Mouse (Mus musculus) heart, adult 2 months (tissue): ENCODE data around the gene Uhrf1.

ENCODE experiments used
- CTCF ChIP-seq: fragments of 200-600 bp; IDR thresholded peaks from 2 replicates; pipeline ENCODE4 v1.8.1; 2022; ENCODE audit warnings: antibody characterized with exemption, mild to moderate bottlenecking, moderate library complexity
- EP300 ChIP-seq: fragments of 200-500 bp; IDR thresholded peaks from 2 replicates; pipeline ENCODE4 v1.6.1; 2011; ENCODE audit warnings: low read depth, low read length, control low read depth; ENCODE audit not compliant: insufficient read depth
- POLR2A ChIP-seq: fragments of 200-500 bp; IDR thresholded peaks from 2 replicates; pipeline ENCODE4 v1.6.1; 2011; ENCODE audit warnings: mild to moderate bottlenecking, low read depth, low read length, control low read depth; ENCODE audit not compliant: insufficient read depth

- TF ChIP-seq CTCF (no peak), POLR2A (no peak), EP300 (no peak)
Observed at GRCm38 (mm10) chr17:56360451-56360850, 57.3 kb downstream of the Uhrf1 start.
